Mouse (Mus musculus): ENCODE results near the gene Drc3.

Drc3 gene

GRCm38 (mm10) chr11:60352559-60353411 is at the start of gene Drc3, which contains the start of gene Tom1l2:
Drc3 (plus strand) TSS chr11:60353329.
Tom1l2 (minus strand) TSS chr11:60352905.
- peak; percentile 99 for DNase-seq

GRCm38 (mm10) chr11:60303497-60303896 is 49.6 kb upstream of the Drc3 start:
- no peak for DNase-seq

GRCm38 (mm10) chr11:60305611-60306010 is 47.5 kb upstream of the Drc3 start:
- no peak for DNase-seq

- peak; percentile 46 for DNase-seq
Measured at GRCm38 (mm10) chr11:60306834-60307233, 46.3 kb upstream of the Drc3 start.

GRCm38 (mm10) chr11:60307375-60307825 is 45.7 kb upstream of the Drc3 start:
- DNase-seq = no peak

GRCm38 (mm10) chr11:60308061-60308460 is 45.1 kb upstream of the Drc3 start:
- no peak for DNase-seq

- DNase-seq = no peak
Measured at GRCm38 (mm10) chr11:60308506-60309116, 44.5 kb upstream of the Drc3 start.

GRCm38 (mm10) chr11:60309875-60310274 is 43.3 kb upstream of the Drc3 start:
- no peak for DNase-seq

GRCm38 (mm10) chr11:60311025-60311854 is 41.9 kb upstream of the Drc3 start:
- peak; percentile 77 for DNase-seq

- DNase-seq = no peak
Measured at GRCm38 (mm10) chr11:60316250-60316649, 36.9 kb upstream of the Drc3 start.

GRCm38 (mm10) chr11:60316883-60317282 is 36.2 kb upstream of the Drc3 start:
- DNase-seq = no peak

GRCm38 (mm10) chr11:60317376-60318102 is 35.6 kb upstream of the Drc3 start:
- no peak for DNase-seq

- no peak for DNase-seq
Measured at GRCm38 (mm10) chr11:60318716-60319115, 34.4 kb upstream of the Drc3 start.

- no peak for DNase-seq
Measured at GRCm38 (mm10) chr11:60319257-60320066, 33.7 kb upstream of the Drc3 start.

- no peak for DNase-seq
Measured at GRCm38 (mm10) chr11:60320426-60321037, 32.6 kb upstream of the Drc3 start.

- no peak for DNase-seq
Measured at GRCm38 (mm10) chr11:60321438-60321837, 31.7 kb upstream of the Drc3 start.

GRCm38 (mm10) chr11:60323731-60324130 is 29.4 kb upstream of the Drc3 start:
- no peak for DNase-seq

- no peak for DNase-seq
Measured at GRCm38 (mm10) chr11:60330551-60330950, 22.6 kb upstream of the Drc3 start.

GRCm38 (mm10) chr11:60333461-60333860 is 19.7 kb upstream of the Drc3 start:
- DNase-seq = no peak

GRCm38 (mm10) chr11:60334124-60334523 is 19.0 kb upstream of the Drc3 start:
- DNase-seq = no peak

GRCm38 (mm10) chr11:60335771-60336170 is 17.4 kb upstream of the Drc3 start:
- no peak for DNase-seq

All from right cerebral cortex, postnatal 14 days (tissue).